Mouse (Mus musculus): ENCODE data around the gene Fam217a.
"Not testable (repeated sequence)": the region's sequence is repeated elsewhere in the genome, so short reads cannot be mapped to it uniquely, and the experiment has no call there.

DNA sequence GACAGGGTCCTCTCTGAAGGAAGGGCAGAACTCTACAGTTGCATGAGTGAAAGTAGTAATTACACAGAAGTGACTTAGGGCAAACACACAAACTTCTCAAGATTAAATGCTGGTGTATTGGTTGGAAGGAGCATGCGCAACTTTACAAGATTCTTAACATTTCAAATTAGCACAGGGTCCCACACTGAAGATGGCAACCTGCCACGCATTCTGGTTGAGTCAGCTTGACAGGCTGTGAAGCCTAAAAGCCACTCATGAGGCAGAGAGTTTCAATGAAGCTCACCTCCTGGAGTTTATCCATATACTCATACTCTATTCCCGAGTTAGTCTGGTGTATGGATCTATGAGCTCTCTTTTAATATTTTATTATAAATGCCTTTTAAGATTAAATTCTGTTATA is 34.0 kb upstream of the Fam217a start:
- not testable (repeated sequence) for TF ChIP-seq MEF2A (IDR thresholded peaks at IDR 0.05; ENCODE audit: extremely low read depth, insufficient replicate concordance, low read depth, low read length, poor library complexity, severe bottlenecking); MAX (IDR thresholded peaks at IDR 0.05; ENCODE audit: low read length); CTCF (IDR thresholded peaks at IDR 0.05 in 2 of 3, conservative IDR thresholded peaks at IDR 0.05 in 1 of 3; ENCODE audit: control insufficient read depth in 1 of 3, insufficient read depth in 1 of 3, low read depth in 2 of 3, low read length in 3 of 3, poor library complexity in 1 of 3, severe bottlenecking in 1 of 3); POLR2A (IDR thresholded peaks at IDR 0.05; ENCODE audit: control insufficient read depth in 1 of 2, insufficient read depth in 1 of 2, low read depth in 1 of 2, low read length in 2 of 2, poor library complexity in 1 of 2); MAFK (IDR thresholded peaks at IDR 0.05; ENCODE audit: borderline replicate concordance, low read depth, low read length); TAL1 (IDR thresholded peaks at IDR 0.05; ENCODE audit: low read length); ZMIZ1 (IDR thresholded peaks at IDR 0.05; ENCODE audit: low read depth, low read length)
